Mouse (Mus musculus): ENCODE results near the gene Olfr987.
"Not testable (repeated sequence)": the region's sequence is repeated elsewhere in the genome, so short reads cannot be mapped to it uniquely, and the experiment has no call there.

Olfr987 gene

GRCm38 (mm10) chr2:85339215-85339614 lies at the start of gene Olfr987:
TSS of gene Olfr987 (minus strand) at chr2:85339315.
- not testable (repeated sequence) for DNase-seq

- DNase-seq = not testable (repeated sequence)
Observed at GRCm38 (mm10) chr2:85363127-85363526, 24.0 kb upstream of the Olfr987 start, which contains the start of gene Olfr988. TSS of gene Olfr988 (minus strand) at chr2:85363227.

GRCm38 (mm10) chr2:85339972-85340371 lies 857 bp upstream of the Olfr987 start:
- no peak for DNase-seq

- DNase-seq = no peak
Observed at GRCm38 (mm10) chr2:85319106-85319505, 20.0 kb downstream of the Olfr987 start.

- DNase-seq = no peak
Observed at GRCm38 (mm10) chr2:85285406-85285805, 53.7 kb downstream of the Olfr987 start.

- DNase-seq = no peak
Observed at GRCm38 (mm10) chr2:85284626-85285025, 54.5 kb downstream of the Olfr987 start.

GRCm38 (mm10) chr2:85283631-85284466 lies 55.3 kb downstream of the Olfr987 start:
- no peak for DNase-seq

GRCm38 (mm10) chr2:85281023-85281422 lies 58.1 kb downstream of the Olfr987 start:
- no peak for DNase-seq

All from spleen, adult 18-20 months (tissue).